Mouse (Mus musculus) neural tube, embryonic 13.5 days (tissue): ENCODE results near the gene Adamts15. TPM values are rescaled to one million over a fixed set of nuclear protein-coding genes. Genes with fewer than 3 reads are reported as not detected.

Experiments used
- ATAC-seq: fragments of 200-750 bp; cut with Nextera tagmentation; 2 replicates; pipeline ENCODE4 v1.8.0; 2017; ENCODE audit warnings: low read depth, mild to moderate bottlenecking, moderate TSS enrichment, moderate library complexity
- H3K27ac ChIP-seq: fragments of 300-500 bp; sonication (generic); replicated peaks from 2 replicates; pipeline ENCODE4 v1.5.1; 2015; ENCODE audit warnings: moderate library complexity, mild to moderate bottlenecking, inconsistent platforms
- H3K27me3 ChIP-seq: fragments of 300-500 bp; sonication (generic); 2 replicates; pipeline ENCODE4 v1.6.1; 2015; ENCODE audit warnings: mild to moderate bottlenecking, inconsistent platforms
- H3K36me3 ChIP-seq: fragments of 300-500 bp; sonication (generic); 2 replicates; pipeline ENCODE4 v1.6.1; 2015; ENCODE audit warnings: mild to moderate bottlenecking, inconsistent platforms
- H3K4me1 ChIP-seq: fragments of 300-500 bp; sonication (generic); replicated peaks from 2 replicates; pipeline ENCODE4 v1.6.1; 2015; ENCODE audit warnings: inconsistent platforms
- H3K4me2 ChIP-seq: fragments of 300-500 bp; sonication (generic); 2 replicates; pipeline ENCODE4 v1.6.1; 2015; ENCODE audit warnings: inconsistent platforms, mild to moderate bottlenecking, moderate library complexity
- H3K4me3 ChIP-seq: fragments of 300-500 bp; sonication (generic); 2 replicates; pipeline ENCODE4 v1.5.1; 2015; ENCODE audit warnings: mild to moderate bottlenecking, inconsistent platforms
- H3K9ac ChIP-seq: fragments of 300-500 bp; sonication (generic); 2 replicates; pipeline ENCODE4 v1.6.1; 2015; ENCODE audit warnings: moderate library complexity, mild to moderate bottlenecking, inconsistent platforms
- H3K9me3 ChIP-seq: fragments of 300-500 bp; sonication (generic); 2 replicates; pipeline ENCODE4 v1.6.1; 2016; ENCODE audit warnings: inconsistent platforms
- WGBS: fragments of 180-500 bp; shearing (Covaris S2); methylation state at CpG from one replicate; pipeline ENCODE4 v1.1.7; 2015; 5-methylcytosine and 5-hydroxymethylcytosine counted together
- polyA plus RNA-seq: library from polyadenylated mRNA; unstranded; fragments of >200 nt; fragmentation: Nextera tagmentation; extraction: Ambion mirVana; gene quantifications from 2 replicates; pipeline ENCODE4 v1.2.1, GENCODE M21; 2015

Adamts15 gene
- 7.8 and 8.8 TPM in 2 replicates for polyA plus RNA-seq

- Histone ChIP-seq H3K27ac (peak within 1 kb of the TSS; percentile 29; the same call in 1 of the 2 replicates), H3K9me3 (no peaks in the 10 kb centered on the region), H3K4me2 (peak within 1 kb of the TSS; percentile 93), H3K9ac (peak within 1 kb of the TSS; percentile 72), H3K36me3 (no peaks in the 10 kb centered on the region), H3K27me3 (peaks cover 45% of the 10 kb centered on the region), H3K4me3 (peak within 1 kb of the TSS; percentile 54), H3K4me1 (peaks cover 24% of the 10 kb centered on the region)
- WGBS = under 1% methylated on average over 46 of the region's 47 CpGs
- ATAC-seq = peak; percentile 82
Measured at GRCm38 (mm10) chr9:30922197-30922894, at the start of gene Adamts15. TSS of gene Adamts15 (minus strand) at chr9:30922452.

GRCm38 (mm10) chr9:30971967-30972366 is 49.7 kb upstream of the Adamts15 start:
- 57% methylated on average over 4 of the region's 4 CpGs for WGBS
- no peaks in the 10 kb centered on the region for H3K36me3 ChIP-seq
- no peaks in the 10 kb centered on the region for H3K27me3 ChIP-seq
- no peak overlapping the region for H3K4me3 ChIP-seq
- no peak overlapping the region for H3K27ac ChIP-seq
- no peaks in the 10 kb centered on the region for H3K4me1 ChIP-seq
- H3K9ac ChIP-seq = no peak overlapping the region
- H3K4me2 ChIP-seq = no peak overlapping the region
- no peaks in the 10 kb centered on the region for H3K9me3 ChIP-seq
- no peak for ATAC-seq

GRCm38 (mm10) chr9:30970001-30970400 is 47.7 kb upstream of the Adamts15 start:
- H3K27me3 ChIP-seq = no peaks in the 10 kb centered on the region
- no peak overlapping the region for H3K4me2 ChIP-seq
- H3K9ac ChIP-seq = no peak overlapping the region
- no peaks in the 10 kb centered on the region for H3K9me3 ChIP-seq
- WGBS = 68% methylated on average over 3 of the region's 3 CpGs
- no peaks in the 10 kb centered on the region for H3K4me1 ChIP-seq
- no peak for ATAC-seq
- no peaks in the 10 kb centered on the region for H3K36me3 ChIP-seq
- H3K27ac ChIP-seq = no peak overlapping the region
- H3K4me3 ChIP-seq = no peak overlapping the region

- no peak for ATAC-seq
- no peak overlapping the region for H3K4me2 ChIP-seq
- no peak overlapping the region for H3K4me3 ChIP-seq
- 79% methylated on average over 6 of the region's 6 CpGs for WGBS
- no peaks in the 10 kb centered on the region for H3K27me3 ChIP-seq
- H3K9ac ChIP-seq = no peak overlapping the region
- H3K27ac ChIP-seq = no peak overlapping the region
- H3K36me3 ChIP-seq = no peaks in the 10 kb centered on the region
- no peaks in the 10 kb centered on the region for H3K9me3 ChIP-seq
- no peaks in the 10 kb centered on the region for H3K4me1 ChIP-seq
Measured at GRCm38 (mm10) chr9:30968130-30968529, 45.9 kb upstream of the Adamts15 start.

- H3K4me3 ChIP-seq = no peak overlapping the region
- H3K4me1 ChIP-seq = no peaks in the 10 kb centered on the region
- no peak overlapping the region for H3K27ac ChIP-seq
- H3K9me3 ChIP-seq = no peaks in the 10 kb centered on the region
- H3K27me3 ChIP-seq = no peaks in the 10 kb centered on the region
- no peaks in the 10 kb centered on the region for H3K36me3 ChIP-seq
- WGBS = 76% methylated on average over 7 of the region's 7 CpGs
- no peak overlapping the region for H3K4me2 ChIP-seq
- ATAC-seq = no peak
- no peak overlapping the region for H3K9ac ChIP-seq
Measured at GRCm38 (mm10) chr9:30966881-30967280, 44.6 kb upstream of the Adamts15 start.

- H3K27ac ChIP-seq = no peak overlapping the region
- no peak overlapping the region for H3K4me2 ChIP-seq
- H3K36me3 ChIP-seq = no peaks in the 10 kb centered on the region
- 78% methylated on average over 10 of the region's 10 CpGs for WGBS
- no peaks in the 10 kb centered on the region for H3K9me3 ChIP-seq
- H3K4me1 ChIP-seq = no peaks in the 10 kb centered on the region
- H3K9ac ChIP-seq = no peak overlapping the region
- H3K27me3 ChIP-seq = no peaks in the 10 kb centered on the region
- no peak overlapping the region for H3K4me3 ChIP-seq
- no peak for ATAC-seq
Measured at GRCm38 (mm10) chr9:30964685-30965084, 42.4 kb upstream of the Adamts15 start.

- Histone ChIP-seq H3K36me3 (no peaks in the 10 kb centered on the region), H3K9ac (no peak overlapping the region), H3K4me3 (no peak overlapping the region), H3K4me2 (no peak overlapping the region), H3K27me3 (no peaks in the 10 kb centered on the region), H3K9me3 (no peaks in the 10 kb centered on the region), H3K27ac (no peak overlapping the region), H3K4me1 (no peaks in the 10 kb centered on the region)
- 94% methylated on average over 4 of the region's 4 CpGs for WGBS
- ATAC-seq = no peak
Measured at GRCm38 (mm10) chr9:30963780-30964179, 41.5 kb upstream of the Adamts15 start.

GRCm38 (mm10) chr9:30955246-30955645 is 33.0 kb upstream of the Adamts15 start:
- no peak overlapping the region for H3K9ac ChIP-seq
- H3K4me3 ChIP-seq = no peak overlapping the region
- no peak for ATAC-seq
- WGBS = 89% methylated on average over 9 of the region's 9 CpGs
- H3K36me3 ChIP-seq = no peaks in the 10 kb centered on the region
- H3K9me3 ChIP-seq = no peaks in the 10 kb centered on the region
- no peaks in the 10 kb centered on the region for H3K27me3 ChIP-seq
- 0 out of 2 replicates have a peak, but pooled peaks cover 4% of the 10 kb centered on the region for H3K4me1 ChIP-seq
- no peak overlapping the region for H3K4me2 ChIP-seq
- no peak overlapping the region for H3K27ac ChIP-seq

- Histone ChIP-seq H3K36me3 (no peaks in the 10 kb centered on the region), H3K9ac (no peak overlapping the region), H3K27me3 (no peaks in the 10 kb centered on the region), H3K4me3 (no peak overlapping the region), H3K4me1 (0 out of 2 replicates have a peak, but pooled peaks cover 8% of the 10 kb centered on the region), H3K27ac (no peak overlapping the region), H3K4me2 (no peak overlapping the region), H3K9me3 (no peaks in the 10 kb centered on the region)
- 52% methylated on average over 8 of the region's 8 CpGs for WGBS
- ATAC-seq = no peak
Measured at GRCm38 (mm10) chr9:30953287-30953686, 31.0 kb upstream of the Adamts15 start.

GRCm38 (mm10) chr9:30951461-30951860 is 29.2 kb upstream of the Adamts15 start:
- no peak for ATAC-seq
- H3K4me1 ChIP-seq = 0 out of 2 replicates have a peak, but pooled peaks cover 8% of the 10 kb centered on the region
- no peak overlapping the region for H3K4me2 ChIP-seq
- no peaks in the 10 kb centered on the region for H3K9me3 ChIP-seq
- no peak overlapping the region for H3K4me3 ChIP-seq
- WGBS = 82% methylated on average over 5 of the region's 5 CpGs
- no peaks in the 10 kb centered on the region for H3K36me3 ChIP-seq
- H3K27me3 ChIP-seq = peaks cover 5% of the 10 kb centered on the region; the same call in 1 of the 2 replicates
- H3K27ac ChIP-seq = no peak overlapping the region
- H3K9ac ChIP-seq = no peak overlapping the region

- Histone ChIP-seq H3K4me3 (no peak overlapping the region), H3K9ac (no peak overlapping the region), H3K4me1 (0 out of 2 replicates have a peak, but pooled peaks cover 8% of the 10 kb centered on the region), H3K27me3 (peaks cover 10% of the 10 kb centered on the region), H3K4me2 (no peak overlapping the region), H3K36me3 (no peaks in the 10 kb centered on the region), H3K27ac (no peak overlapping the region), H3K9me3 (no peaks in the 10 kb centered on the region)
- ATAC-seq = no peak
- WGBS = 73% methylated on average over 4 of the region's 4 CpGs
Measured at GRCm38 (mm10) chr9:30950592-30950991, 28.3 kb upstream of the Adamts15 start.

- H3K27me3 ChIP-seq = peaks cover 16% of the 10 kb centered on the region
- no peak overlapping the region for H3K4me2 ChIP-seq
- WGBS = 77% methylated on average over 4 of the region's 4 CpGs
- ATAC-seq = no peak
- H3K36me3 ChIP-seq = no peaks in the 10 kb centered on the region
- no peaks in the 10 kb centered on the region for H3K9me3 ChIP-seq
- no peak overlapping the region for H3K4me3 ChIP-seq
- 0 out of 2 replicates have a peak, but pooled peaks cover 8% of the 10 kb centered on the region for H3K4me1 ChIP-seq
- no peak overlapping the region for H3K9ac ChIP-seq
- H3K27ac ChIP-seq = no peak overlapping the region
Measured at GRCm38 (mm10) chr9:30949971-30950370, 27.7 kb upstream of the Adamts15 start.

GRCm38 (mm10) chr9:30949422-30949821 is 27.2 kb upstream of the Adamts15 start:
- Histone ChIP-seq H3K9me3 (no peaks in the 10 kb centered on the region), H3K4me3 (no peak overlapping the region), H3K27me3 (peaks cover 22% of the 10 kb centered on the region), H3K36me3 (no peaks in the 10 kb centered on the region), H3K9ac (no peak overlapping the region), H3K27ac (no peak overlapping the region), H3K4me1 (0 out of 2 replicates have a peak, but pooled peaks cover 8% of the 10 kb centered on the region), H3K4me2 (no peak overlapping the region)
- WGBS = 78% methylated on average over 3 of the region's 3 CpGs
- ATAC-seq = no peak
